Mouse (Mus musculus): ENCODE data around the gene Rfc1.

Rfc1 gene

DNA sequence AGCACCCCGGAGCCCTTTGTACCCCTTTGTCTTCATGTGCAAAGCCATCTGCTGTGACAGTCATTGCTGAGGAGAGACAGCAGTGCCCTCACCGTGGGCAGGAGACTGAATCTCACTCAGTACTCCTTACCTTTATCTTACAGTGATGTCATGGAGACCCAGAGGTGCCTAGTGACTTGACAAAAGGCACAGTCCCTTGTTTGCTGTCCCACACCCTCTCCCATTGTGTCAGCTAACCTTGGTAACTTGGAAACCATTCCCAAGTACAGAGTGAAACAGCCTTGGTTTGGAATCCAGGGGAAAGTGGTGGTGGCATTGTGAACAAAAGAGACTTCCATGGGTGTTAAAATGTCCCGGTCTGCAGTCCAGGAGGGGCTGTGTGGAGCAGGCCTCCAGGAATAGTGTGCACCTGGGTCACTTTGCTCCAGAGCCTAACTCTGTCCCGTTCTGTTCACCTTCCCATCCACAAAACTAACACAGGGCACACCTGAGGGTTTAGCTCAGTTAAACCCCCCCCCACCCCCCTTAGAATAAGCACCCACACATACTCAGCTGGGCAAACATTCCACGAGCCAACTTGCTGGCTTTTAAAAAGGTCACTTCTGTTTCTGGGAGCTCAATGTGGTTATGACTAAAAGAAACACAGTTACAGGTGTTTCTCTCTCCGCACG, 85.2 kb downstream of the Rfc1 start:
- no peak for TF ChIP-seq GATA4 (IDR thresholded peaks at IDR 0.05; ENCODE audit: insufficient replicate concordance, low read length)

DNA sequence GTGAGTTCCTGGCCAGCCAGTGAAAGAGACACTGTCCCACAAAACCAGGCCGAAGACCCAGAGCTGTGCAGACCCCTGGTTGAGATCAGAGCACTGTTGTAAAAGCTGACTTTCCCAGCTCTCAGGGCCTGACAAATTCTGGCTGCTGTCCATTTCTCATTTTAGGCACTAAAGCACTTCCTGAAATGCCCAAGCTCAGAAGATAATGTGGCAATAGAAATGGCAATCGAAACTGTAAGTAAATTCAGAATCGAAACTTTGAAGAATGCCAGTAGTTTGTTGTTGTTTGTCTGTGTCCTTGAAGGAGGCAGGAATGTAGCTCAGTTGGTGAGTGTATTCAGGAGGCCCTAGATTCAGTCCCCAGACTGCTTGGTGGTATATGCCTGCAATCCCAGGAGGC, 88.2 kb downstream of the Rfc1 start:
- no peak for TF ChIP-seq GATA4 (IDR thresholded peaks at IDR 0.05; ENCODE audit: insufficient replicate concordance, low read length)

DNA sequence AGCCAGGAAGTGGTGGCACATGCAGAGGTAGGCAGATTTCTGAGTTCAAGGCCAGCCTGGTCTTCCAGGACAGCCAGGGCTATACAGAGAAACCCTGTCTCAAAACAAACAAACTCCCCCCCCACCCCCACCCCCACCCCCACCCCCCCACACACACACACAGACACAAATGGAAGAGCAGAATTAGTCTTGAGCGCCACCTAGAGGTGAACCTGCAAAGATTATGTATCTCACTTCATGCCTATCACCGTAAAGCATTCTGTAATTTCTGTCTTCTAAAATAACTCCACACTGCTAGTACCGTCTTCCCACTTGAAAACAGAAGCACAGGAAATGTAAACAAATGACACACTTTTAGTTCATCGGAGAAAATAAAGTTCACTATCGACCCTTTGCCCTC, 92.7 kb downstream of the Rfc1 start:
- no peak for TF ChIP-seq GATA4 (IDR thresholded peaks at IDR 0.05; ENCODE audit: insufficient replicate concordance, low read length)

- no peak for TF ChIP-seq GATA4 (IDR thresholded peaks at IDR 0.05; ENCODE audit: insufficient replicate concordance, low read length)
Measured at GRCm38 (mm10) chr5:65231289-65232003, 104.0 kb downstream of the Rfc1 start.

DNA sequence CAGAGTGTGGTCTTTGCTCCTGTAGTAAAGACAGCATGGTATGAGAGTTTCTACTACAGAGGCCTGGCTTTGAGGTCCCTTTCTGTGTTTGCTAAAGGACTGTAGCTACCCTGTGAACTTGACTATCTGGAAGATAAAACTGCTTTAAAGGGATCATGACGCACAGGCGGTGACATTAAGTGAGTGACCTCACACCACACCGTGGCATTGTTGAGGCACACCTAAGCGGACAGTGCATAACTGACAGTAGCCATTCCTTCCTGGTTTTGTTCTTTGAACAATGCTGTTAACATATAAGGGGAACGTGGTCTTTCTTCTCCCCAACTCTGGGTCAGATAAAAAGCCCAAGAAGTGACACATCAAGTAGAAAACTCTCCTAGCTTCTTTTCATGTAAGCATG, 111.4 kb downstream of the Rfc1 start:
- no peak for TF ChIP-seq GATA4 (IDR thresholded peaks at IDR 0.05; ENCODE audit: insufficient replicate concordance, low read length)

- no peak for TF ChIP-seq GATA4 (IDR thresholded peaks at IDR 0.05; ENCODE audit: insufficient replicate concordance, low read length)
Measured at GRCm38 (mm10) chr5:65221037-65221436, 114.4 kb downstream of the Rfc1 start.

GRCm38 (mm10) chr5:65217305-65218269, 117.9 kb downstream of the Rfc1 start:
- TF ChIP-seq GATA4 (IDR thresholded peaks at IDR 0.05; ENCODE audit: insufficient replicate concordance, low read length) = no peak

- no peak for TF ChIP-seq GATA4 (IDR thresholded peaks at IDR 0.05; ENCODE audit: insufficient replicate concordance, low read length)
Measured at GRCm38 (mm10) chr5:65213321-65213720, 122.1 kb downstream of the Rfc1 start.
